Mouse (Mus musculus): ENCODE data around the gene Ptgis. TPM values are rescaled to one million over a fixed set of nuclear protein-coding genes. Genes with fewer than 3 reads are reported as not detected.
A peak's percentile ranks its signal among the peaks of the same experiment; 100 is the strongest.

Ptgis gene
- total RNA-seq, 2 experiments from 2014 or later, result 8.0 to 11.1 TPM

- peak; percentile 70 for DNase-seq
- intact Hi-C loops (cut with DNase I; ENCODE audit: low total_unique reads), result no loop called here
These were observed 67.1 kb downstream of the Ptgis start for GRCm38 (mm10) chr2:167173051-167173875.

DNA sequence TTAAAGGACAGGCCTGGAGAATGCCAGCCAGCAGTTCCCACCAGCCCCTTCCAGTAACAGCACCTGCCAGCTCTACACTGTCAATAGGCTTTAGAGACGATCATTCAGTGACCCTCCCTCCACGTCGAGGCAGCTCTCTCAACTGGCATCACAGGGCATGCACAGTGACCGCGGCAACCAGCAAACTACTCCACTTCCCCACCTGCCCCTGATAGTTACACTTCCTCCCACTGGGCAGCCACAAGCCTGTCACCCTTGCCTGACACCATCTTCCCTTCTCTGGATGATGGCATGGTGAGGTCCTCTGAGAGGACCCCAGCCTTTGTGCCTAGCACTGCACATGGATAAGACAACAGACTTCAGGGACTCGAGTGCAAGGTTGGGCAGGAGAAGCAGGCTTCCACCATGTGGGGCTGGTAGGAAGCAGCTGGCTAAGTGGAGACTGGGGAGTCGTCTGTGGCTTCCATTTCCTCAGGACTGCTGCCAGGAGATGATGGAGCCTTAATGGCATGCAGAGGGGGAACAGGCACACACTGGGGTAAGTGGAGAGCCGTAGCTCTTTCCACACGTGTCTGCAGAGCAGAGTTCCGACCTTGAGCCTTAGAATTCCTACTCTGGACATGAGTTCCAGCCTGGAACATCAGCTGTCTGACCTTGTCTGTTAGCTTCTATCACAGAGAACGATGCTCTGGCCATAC is 72.7 kb downstream of the Ptgis start:
- peak; percentile 58 for DNase-seq
- intact Hi-C loops (cut with DNase I; ENCODE audit: low total_unique reads), result no loop called here

DNA sequence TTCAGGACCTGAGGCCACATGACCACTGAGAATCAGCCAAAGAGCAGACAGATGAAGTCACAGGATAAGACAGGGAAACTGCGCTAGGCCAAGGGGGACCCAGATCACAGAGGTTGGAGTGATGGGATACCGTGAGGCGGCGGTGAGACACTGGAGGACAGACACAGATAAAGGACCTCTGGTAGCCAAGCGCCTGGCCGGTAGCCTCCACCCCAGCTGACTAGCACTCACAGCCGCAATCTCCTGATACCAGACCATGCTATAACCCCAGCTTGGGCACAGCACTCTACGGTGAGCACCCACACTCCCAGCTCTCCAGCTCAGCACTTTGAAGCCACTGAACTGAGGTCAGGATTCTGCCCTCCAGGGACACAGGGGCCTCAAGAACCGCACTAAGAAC is 76.8 kb downstream of the Ptgis start:
- no peak for DNase-seq
- intact Hi-C loops (cut with DNase I; ENCODE audit: low total_unique reads), result no loop called here

DNA sequence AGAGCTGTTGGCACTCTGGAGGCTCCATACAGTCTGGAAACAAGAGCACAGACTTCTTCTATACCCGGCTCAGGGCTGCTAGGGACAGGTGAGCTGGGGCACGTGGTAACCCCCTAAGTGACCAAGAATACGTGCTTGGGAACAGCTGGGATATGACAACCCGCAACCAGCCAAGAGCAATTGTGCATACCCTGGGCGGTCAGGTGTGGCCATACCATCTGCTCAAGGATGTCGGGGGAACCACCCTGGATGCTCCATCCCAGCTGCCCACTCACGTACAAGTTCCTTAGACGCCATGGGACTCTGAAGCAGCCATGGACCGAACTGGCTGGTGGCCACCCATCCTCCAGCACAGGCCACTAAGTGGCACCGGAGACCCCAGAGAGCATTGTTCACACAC is 77.3 kb downstream of the Ptgis start:
- DNase-seq, result no peak
- intact Hi-C loops (cut with DNase I; ENCODE audit: low total_unique reads), result no loop called here

GRCm38 (mm10) chr2:167162516-167163021 is 77.8 kb downstream of the Ptgis start:
- intact Hi-C loops (cut with DNase I; ENCODE audit: low total_unique reads), result no loop called here
- DNase-seq, result peak; percentile 51

- no peak for DNase-seq
- intact Hi-C loops (cut with DNase I; ENCODE audit: low total_unique reads), result no loop called here
These were observed 80.7 kb downstream of the Ptgis start for GRCm38 (mm10) chr2:167159721-167160120.

DNA sequence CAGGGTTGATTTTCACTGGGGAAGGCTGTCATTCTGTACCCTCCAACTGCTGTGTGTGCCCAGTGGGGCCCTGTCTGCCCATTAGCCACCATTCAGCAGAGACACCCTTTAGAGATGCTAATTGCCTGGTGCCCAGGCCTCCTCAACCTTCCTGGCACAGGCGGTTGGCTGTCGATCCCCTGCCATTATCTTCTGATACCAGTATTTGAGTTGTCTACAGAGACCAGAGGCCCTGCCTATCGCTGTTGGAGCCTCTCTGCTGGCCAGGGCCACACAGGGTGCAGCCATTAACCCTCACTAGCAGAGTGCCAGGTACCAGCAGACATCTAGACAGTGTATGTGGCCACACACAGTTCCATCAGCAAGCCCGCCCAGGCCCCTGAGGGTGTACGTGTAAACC is 81.6 kb downstream of the Ptgis start:
- intact Hi-C loops (cut with DNase I; ENCODE audit: low total_unique reads), result no loop called here
- DNase-seq, result no peak

- no peak for DNase-seq
- intact Hi-C loops (cut with DNase I; ENCODE audit: low total_unique reads), result no loop called here
These were observed 84.2 kb downstream of the Ptgis start for GRCm38 (mm10) chr2:167156118-167156715.

DNA sequence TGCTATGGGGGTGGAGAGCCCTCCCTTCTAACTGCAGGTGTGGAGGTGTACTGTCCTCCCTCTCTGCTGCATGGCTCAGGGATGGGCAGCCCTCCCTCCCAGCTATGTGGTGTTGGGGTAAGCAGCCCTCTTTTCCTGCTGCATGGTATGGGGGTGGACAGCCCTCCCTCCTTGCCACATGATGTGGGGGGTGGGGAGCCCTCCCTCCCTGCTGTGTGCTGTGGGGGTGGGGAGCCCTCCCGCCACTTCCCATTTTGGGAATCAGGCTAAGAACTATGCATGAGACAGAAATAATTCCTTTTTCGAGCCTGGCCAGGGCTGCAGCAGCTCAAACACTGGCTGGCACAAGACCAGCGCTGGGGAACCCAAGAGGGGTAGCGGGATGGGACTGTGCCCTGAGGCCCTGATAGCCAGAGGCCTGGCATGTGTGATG is 84.8 kb downstream of the Ptgis start:
- DNase-seq, result no peak
- intact Hi-C loops (cut with DNase I; ENCODE audit: low total_unique reads), result no loop called here

DNA sequence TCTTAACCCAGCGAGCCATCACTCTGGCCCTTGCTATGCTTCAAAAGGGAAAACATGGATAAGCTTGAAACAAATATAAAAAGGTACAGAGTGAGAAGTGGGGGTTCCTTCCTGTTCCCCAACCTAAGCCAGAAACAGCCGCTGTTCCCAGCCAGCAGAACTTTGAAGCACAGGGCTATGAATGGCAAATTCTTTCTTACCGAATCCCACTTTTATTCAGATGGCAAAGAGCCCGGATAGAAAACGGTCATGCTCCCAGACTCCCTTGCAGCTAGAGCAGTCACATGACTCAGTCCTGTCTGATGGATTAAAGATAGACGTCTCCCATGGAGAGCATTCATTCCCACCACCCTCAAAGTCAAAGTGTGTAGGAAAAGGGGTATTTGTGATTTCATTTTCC is 89.5 kb downstream of the Ptgis start:
- intact Hi-C loops (cut with DNase I; ENCODE audit: low total_unique reads), result no loop called here
- DNase-seq, result no peak

- no peak for DNase-seq
- intact Hi-C loops (cut with DNase I; ENCODE audit: low total_unique reads), result no loop called here
These were observed 90.3 kb downstream of the Ptgis start for GRCm38 (mm10) chr2:167150135-167150534.

DNA sequence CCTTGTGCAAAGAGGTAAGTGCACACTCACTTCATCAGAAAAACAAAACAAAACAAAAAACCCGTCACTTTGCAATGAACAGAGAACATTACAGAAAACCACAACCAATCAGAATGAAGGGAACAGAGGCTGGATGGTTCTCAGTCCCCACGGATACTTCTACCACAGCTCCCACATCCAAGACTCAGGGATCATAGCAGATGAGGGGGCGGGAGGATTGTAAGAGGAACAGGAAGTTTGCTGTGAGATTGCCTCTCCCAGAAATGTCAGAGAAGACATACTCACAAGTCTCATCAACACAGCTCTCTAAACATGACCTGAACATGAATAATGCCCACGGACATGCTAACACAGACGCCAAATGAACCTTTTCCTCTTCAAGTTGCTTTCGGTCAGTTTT is 91.4 kb downstream of the Ptgis start:
- no peak for DNase-seq
- intact Hi-C loops (cut with DNase I; ENCODE audit: low total_unique reads), result no loop called here

DNA sequence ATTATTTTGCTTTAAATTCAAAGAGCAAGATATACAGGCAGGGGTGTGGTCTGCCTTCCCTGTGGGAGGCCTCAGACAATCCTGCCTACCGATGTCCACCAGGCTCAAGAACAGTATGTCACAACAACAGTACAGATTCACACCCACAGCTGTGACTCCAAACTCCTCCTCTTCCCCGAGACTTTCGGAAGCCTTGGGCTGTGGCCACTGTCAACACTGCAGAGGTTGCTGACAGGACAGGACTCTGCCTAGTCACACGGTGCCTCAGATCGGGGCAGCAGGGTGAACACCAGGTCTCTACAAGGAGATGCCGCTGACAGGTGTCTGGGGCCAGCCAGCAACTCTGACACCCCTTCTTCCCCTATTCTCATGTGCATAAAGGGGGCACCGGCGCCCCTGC is 92.7 kb downstream of the Ptgis start:
- intact Hi-C loops (cut with DNase I; ENCODE audit: low total_unique reads), result no loop called here
- DNase-seq, result no peak

- intact Hi-C loops (cut with DNase I; ENCODE audit: low total_unique reads), result no loop called here
- DNase-seq, result no peak
These were observed 94.5 kb downstream of the Ptgis start for GRCm38 (mm10) chr2:167145904-167146303.

GRCm38 (mm10) chr2:167144439-167145307 is 95.7 kb downstream of the Ptgis start:
- intact Hi-C loops (cut with DNase I; ENCODE audit: low total_unique reads), result no loop called here
- no peak for DNase-seq

- DNase-seq, result no peak
- intact Hi-C loops (cut with DNase I; ENCODE audit: low total_unique reads), result no loop called here
These were observed 96.5 kb downstream of the Ptgis start for GRCm38 (mm10) chr2:167143914-167144313.

DNA sequence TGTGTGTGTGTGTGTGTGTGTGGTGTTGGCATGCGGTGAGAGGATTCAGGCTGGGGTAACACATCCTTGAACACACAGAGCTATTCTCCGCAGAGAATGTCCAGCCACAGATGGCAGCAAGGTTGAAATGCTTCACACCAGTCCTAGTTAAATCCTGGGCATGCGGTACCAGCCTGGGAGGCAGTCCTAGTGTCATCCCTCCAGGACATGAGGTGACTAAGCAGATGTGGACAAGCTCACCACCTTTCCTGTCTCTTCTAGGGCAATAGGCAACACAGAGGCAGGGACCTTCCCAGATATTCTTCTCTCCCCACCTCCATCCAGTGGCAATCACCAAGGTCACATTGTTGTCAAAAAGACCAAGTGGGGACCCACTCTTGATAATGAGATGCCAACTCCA is 98.1 kb downstream of the Ptgis start:
- intact Hi-C loops (cut with DNase I; ENCODE audit: low total_unique reads), result no loop called here
- DNase-seq, result no peak

DNA sequence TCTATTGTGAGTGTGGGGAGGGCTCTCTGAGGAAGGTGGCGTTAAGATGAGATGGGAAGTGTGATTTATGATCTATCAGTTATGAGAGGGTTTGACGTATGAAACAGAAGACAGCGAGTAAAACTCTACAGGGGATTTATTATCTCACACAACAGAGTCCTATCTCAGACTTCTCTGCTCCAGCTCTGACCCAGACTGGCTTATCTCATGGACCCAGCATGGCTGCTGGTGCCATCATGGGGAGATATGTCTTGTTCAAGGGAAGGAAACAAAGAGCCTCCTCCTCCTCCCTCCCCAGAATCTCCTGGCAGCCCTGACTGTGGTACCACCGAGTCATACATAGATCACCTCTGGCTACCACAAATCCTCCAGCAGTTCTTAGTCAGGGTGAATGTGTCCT is 98.6 kb downstream of the Ptgis start:
- intact Hi-C loops (cut with DNase I; ENCODE audit: low total_unique reads), result no loop called here
- no peak for DNase-seq

Data from gastrocnemius, postnatal 14 days (tissue).